Mouse (Mus musculus) kidney, adult 2 months (tissue): Measurements from ENCODE around the gene Zfp658.

Source experiments
- CTCF ChIP-seq: fragments of 200-500 bp; conservative IDR thresholded peaks from 2 replicates; pipeline ENCODE4 v1.5.1; 2011; ENCODE audit warnings: low read depth, mild to moderate bottlenecking, control low read depth, low read length, moderate library complexity, mixed read lengths; ENCODE audit not compliant: insufficient read depth, insufficient read length
- POLR2A ChIP-seq: fragments of 200-500 bp; IDR thresholded peaks from one replicate; pipeline ENCODE4 v1.6.1; 2011; ENCODE audit warnings: low read depth, low read length, control low read depth

GRCm38 (mm10) chr7:43563300-43563699 is 1.2 kb downstream of the Zfp658 start:
- no peak for TF ChIP-seq CTCF
- TF ChIP-seq POLR2A: no peak
